Mouse (Mus musculus): ENCODE measurements around the gene Myb.
A peak's percentile ranks its signal among the peaks of the same experiment; 100 is the strongest.

The Myb gene

GRCm38 (mm10) chr10:21160537-21161358 is at the start of gene Myb:
TSS of gene Myb (minus strand) at chr10:21160984.
- DNase-seq (ENCODE audit: low spot score), result peak; percentile 64

DNA sequence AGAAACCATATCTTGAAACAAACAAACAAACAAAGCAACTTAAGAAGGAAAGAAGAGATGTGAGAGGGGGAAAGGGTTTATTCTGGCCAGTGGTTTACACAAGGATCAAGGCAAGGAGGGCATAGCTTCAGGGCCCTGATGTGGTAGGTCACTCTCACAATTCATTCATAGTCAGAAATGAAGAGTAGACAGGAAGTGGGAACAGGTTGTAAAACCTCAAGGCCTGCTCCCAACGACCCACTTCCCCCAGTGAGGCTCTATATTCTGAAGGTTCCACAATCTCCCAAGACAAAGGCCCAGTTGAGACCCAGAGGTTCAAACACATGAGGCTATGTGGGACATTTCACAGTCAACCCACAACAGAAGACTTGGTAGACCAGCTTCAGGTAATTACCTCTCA is 46.6 kb upstream of the Myb start:
- DNase-seq (ENCODE audit: low spot score), result no peak

DNA sequence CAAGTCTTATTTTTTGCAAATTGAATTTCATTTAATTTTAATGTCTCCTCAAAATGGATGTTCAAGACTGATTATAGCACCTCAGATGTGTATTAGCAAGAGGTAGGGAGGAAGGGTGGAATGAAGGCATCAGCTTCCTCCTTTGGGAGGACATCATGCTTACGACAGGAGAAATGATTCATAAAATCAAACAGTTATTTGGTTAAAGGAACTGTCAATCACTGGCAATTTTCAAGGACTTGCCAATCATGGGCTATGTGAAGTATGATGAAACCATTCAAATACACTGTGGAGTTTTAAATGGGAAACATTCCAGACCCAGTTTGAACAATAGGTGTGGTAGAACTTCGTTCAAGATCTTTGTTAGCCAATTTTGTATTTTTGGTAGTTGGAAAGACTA is 45.4 kb upstream of the Myb start:
- no peak for DNase-seq (ENCODE audit: low spot score)

GRCm38 (mm10) chr10:21204496-21205085 is 43.8 kb upstream of the Myb start:
- no peak for DNase-seq (ENCODE audit: low spot score)

DNA sequence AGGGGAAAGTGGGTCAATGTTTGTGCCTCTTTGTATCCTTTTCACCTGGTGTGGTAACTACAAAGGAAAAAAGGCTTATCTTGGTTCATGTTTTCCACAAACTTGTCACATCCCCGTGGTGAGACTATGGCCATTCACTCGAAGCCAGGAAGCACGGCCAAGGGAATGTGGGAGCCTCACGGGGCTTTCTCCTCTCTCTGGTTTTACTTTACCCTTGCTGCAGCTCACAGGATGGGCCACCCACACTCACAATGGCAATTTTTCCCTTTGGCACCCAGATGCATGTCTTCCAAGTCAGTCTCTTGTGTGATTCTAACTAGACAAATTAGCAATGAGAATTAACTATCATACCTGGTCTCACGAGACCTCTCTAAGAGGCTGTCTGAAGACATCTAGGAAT is 43.1 kb upstream of the Myb start:
- no peak for DNase-seq (ENCODE audit: low spot score)

- DNase-seq (ENCODE audit: low spot score), result no peak
These were observed 42.7 kb upstream of the Myb start for GRCm38 (mm10) chr10:21203461-21203860.

DNA sequence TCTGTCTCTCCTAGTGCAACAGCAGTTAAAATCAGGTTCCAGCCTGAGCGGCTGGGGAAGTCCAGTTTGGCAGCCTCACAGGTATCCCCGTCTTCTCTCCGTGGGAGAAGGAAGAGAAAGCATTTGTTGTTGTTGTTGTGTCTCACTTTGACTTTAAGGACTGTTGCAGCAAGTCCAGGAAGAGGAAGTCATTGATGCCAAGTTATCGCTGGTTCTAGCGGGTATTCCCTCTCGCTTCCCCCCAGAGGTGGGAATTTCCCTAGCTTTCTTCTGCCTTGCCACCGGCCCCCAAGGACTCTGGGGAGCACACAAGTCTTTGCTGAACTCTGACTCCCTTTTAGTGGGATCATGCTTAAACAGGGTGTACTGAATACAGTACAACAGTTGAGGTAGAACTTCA is 40.0 kb upstream of the Myb start:
- no peak for DNase-seq (ENCODE audit: low spot score)

DNA sequence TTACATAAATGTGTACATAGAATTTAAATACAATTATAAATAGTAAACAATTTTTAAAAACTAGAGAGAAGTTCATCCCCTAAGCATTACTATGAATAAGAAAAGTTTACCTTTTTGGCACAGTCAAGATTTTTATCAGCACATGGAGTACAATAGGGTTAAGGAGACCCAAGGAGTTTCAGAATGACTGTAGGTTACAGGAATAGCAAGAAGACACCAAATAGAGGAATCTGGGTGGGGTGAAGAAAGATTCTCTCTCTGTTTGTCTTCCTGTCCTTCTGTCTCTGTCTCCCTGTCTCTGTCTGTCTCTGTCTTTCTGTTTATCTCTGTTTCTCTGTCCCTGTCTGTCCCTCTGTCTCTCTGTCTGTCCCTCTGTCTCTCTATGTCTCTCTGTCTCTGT is 39.5 kb upstream of the Myb start:
- no peak for DNase-seq (ENCODE audit: low spot score)

DNA sequence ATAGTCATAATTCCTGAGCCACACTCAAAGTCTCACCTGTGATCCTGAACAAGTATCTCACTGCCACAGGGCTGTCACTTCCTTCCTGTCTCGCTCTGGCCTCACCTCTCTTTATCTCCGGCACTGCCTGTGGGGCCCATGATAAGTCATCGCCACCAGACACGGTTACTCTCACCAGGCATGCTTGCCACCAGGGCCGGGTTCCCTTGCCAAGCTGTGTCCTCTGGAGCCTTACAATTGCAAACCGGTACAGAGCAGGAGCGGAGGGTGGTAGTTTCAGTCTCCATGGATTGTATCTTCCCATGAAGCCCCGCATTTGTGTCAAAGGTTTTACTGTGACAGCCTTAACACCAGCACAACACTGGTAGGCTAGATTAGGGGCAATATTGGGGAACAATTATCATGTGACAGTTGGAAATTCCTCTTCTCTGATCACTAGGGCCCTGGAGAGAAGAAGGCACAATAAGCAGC is 35.9 kb upstream of the Myb start:
- no peak for DNase-seq (ENCODE audit: low spot score)

DNA sequence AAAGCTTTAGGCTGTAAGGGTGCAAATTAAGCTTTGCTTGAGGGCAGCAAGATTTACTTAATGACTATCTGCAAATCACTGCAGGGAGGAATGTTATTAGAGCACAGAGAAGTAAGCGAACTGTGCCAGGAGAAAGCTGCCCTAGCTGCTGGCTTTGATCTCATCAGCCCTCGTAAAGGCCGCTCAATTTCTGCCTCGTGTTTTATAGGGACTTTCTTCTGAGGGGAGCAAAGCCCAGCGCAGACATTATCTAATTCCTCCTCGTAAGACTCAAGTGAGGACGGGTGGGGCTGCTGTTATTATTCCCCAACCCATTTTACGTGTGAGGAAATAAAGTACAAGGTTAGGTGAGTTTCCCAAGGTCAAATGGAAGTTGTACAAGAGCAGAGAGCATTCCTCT is 34.8 kb upstream of the Myb start:
- no peak for DNase-seq (ENCODE audit: low spot score)

GRCm38 (mm10) chr10:21193935-21194505 is 33.2 kb upstream of the Myb start:
- no peak for DNase-seq (ENCODE audit: low spot score)

DNA sequence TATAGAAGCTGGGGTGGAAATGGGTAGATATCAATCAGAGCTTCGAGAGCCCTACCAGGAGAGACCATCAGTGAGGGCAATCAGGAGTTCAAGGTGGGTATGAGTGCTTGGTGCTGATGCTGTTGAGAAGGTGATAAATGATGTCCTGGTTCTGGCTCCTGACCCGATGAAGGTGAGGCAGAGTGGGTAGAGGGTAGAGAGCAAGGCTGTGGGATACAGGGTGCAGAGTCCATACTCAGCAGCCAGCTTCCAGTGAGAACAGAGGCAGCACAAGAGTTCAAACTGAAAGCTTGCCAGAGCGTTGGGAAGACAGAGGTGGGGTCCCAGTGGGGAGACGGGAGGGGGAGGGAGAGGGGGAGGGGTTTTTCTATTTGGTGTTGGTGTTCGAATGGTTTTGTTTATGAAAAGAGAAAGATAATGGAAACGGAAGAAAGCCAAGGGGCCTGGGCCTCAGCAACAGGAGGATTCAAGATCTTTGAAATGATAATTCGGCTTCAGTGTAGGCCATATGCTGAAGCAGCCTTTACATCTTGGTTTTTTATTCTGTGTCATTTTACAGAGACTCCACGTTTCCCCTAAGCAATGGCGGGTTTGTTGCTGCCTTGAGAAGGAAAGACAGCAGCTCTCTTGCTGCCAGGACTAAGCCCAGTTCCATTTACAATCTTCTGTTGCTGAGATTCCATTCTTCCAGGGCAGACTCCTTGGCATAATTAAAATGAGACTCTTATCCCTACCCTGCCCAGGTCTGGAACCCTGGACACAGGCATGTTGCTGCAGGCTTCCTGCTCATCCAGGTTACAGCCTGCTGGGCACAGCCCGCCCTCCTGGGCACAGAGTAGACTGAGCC is 32.5 kb upstream of the Myb start:
- DNase-seq (ENCODE audit: low spot score), result no peak

DNA sequence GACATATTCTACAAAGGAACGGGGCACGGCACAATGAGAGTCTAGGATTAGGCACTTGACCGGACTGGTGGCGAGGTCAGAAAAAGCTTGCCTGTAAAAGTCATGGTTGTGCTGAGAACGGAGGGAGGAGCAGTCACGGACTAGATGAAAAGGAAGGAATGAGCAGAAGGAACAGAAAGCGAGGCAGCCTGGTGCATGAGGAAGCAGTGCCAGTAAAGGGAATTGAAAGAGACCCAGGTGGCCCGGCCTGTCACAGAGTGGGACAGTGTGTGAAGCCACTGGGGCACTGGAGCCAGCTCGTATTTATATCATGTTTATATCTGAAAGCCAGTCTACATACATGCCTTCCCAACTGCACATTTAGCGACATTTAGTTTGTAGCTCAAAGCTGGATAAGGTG is 31.7 kb upstream of the Myb start:
- no peak for DNase-seq (ENCODE audit: low spot score)

GRCm38 (mm10) chr10:21189756-21190397 is 29.1 kb upstream of the Myb start:
- no peak for DNase-seq (ENCODE audit: low spot score)

DNA sequence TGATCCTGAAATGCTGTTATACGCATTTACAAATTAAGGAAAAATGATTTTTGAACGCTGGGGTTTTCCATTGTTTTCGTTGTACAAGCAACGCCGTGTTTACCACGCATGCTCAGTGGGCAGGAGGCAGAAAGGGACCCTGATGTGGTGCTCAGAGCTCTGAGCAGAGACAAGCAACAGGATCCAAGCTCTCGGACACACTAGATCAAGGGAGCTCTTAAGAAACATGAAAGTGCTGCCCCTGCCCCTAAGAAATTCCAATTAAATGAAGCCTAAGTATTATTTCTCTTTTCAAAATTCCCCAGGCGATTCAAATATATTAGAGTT is 28.5 kb upstream of the Myb start:
- DNase-seq (ENCODE audit: low spot score), result no peak

DNA sequence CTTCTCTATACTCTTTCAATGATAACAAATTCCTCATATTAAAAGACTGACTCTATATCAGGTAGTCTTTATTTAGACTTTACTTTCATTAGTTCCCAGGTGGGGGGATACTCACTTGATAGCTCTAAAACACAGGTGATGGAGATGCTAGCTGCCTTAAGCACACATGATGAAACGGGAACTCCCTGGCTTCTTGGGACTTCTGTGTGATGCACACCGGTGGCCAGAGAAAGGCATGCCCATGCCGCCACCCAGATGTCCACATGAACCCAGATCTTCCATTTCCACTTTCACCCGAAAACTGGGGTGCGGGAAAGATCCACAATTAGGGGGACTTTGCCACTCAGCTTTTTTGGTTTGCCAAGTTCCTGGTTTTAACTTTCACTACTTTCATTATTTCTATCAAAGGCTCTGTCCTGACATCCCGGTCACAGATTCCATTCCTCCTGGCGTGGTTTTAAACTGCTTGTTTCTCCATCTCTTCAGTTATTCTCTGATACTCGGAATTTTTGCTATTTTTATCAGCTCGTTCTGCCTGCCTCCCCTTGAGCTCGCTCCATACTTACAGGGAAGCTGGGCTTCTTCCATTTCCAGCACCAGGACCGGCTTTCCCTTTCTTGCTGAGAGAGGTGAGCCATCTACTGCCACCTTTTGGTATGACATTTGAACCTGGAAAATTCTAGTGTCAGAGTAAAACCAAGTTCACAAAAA is 27.9 kb upstream of the Myb start:
- no peak for DNase-seq (ENCODE audit: low spot score)

GRCm38 (mm10) chr10:21187847-21188246 is 27.1 kb upstream of the Myb start:
- DNase-seq (ENCODE audit: low spot score), result no peak

DNA sequence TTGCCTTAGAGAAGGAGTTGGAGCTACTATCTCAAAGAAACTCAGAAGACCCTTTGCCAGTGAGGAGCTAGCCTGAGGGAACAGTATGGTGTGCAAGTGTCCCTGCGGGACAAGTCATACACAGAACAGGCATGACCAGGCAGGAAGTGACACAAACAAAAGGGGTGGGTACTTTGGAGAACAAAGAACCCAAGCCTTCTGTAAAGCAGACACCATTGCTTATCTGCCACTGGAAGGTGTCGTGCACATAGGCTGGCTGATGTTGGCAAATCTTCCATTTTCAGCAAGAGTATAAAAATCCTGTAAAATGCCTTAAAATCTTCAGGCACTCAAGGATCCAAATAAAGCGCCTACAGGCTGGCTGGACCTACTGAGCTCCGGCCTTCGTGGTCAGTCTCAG is 25.9 kb upstream of the Myb start:
- no peak for DNase-seq (ENCODE audit: low spot score)

- no peak for DNase-seq (ENCODE audit: low spot score)
These were observed 17.9 kb upstream of the Myb start for GRCm38 (mm10) chr10:21178711-21179110.

DNA sequence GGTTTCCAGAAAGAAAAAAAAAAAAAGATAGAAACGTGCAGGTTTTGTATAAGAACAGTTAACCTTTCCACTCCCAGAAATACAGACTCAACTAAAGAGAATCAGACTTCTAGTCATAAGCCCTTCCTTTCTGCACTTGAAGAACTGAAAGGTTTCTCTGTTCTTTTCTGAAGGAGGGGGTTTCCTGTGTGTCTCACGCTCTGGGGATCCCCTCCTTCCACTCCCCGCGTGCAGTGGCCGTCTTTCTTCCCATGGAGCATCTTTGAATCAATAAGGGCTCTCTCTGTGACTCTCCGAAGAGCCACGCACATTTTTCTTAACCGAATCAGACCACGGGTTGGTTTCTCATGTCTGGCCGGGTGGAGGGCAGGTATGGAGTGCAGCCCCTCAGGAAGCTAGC is 17.5 kb upstream of the Myb start:
- no peak for DNase-seq (ENCODE audit: low spot score)

- no peak for DNase-seq (ENCODE audit: low spot score)
These were observed 11.9 kb upstream of the Myb start for GRCm38 (mm10) chr10:21172650-21173200.

Measured in testis, postnatal 10 days (tissue).